Mouse (Mus musculus) hindbrain, embryonic 11.5 days (tissue): Measurements from ENCODE around the gene Sh3glb1. TPM values are rescaled to one million over a fixed set of nuclear protein-coding genes. Genes with fewer than 3 reads are reported as not detected.

Experiments used
- ATAC-seq: fragments of 200-750 bp; cut with Nextera tagmentation; 2 replicates; pipeline ENCODE4 v1.8.0; 2017; ENCODE audit warnings: mild to moderate bottlenecking, moderate TSS enrichment, moderate library complexity; ENCODE audit not compliant: low FRiP score
- DNase-seq: peaks from one replicate; pipeline ENCODE4 v3.0.0-alpha.2; 2015; ENCODE audit warnings: low spot score
- H3K27ac ChIP-seq: fragments of 300-500 bp; sonication (generic); 2 replicates; pipeline ENCODE4 v1.5.1; 2014; ENCODE audit warnings: mild to moderate bottlenecking, low read depth, low read length
- H3K27me3 ChIP-seq: fragments of 300-500 bp; sonication (generic); 2 replicates; pipeline ENCODE4 v1.6.1; 2014; ENCODE audit warnings: mild to moderate bottlenecking, low read length, moderate library complexity, mixed read lengths; ENCODE audit not compliant: control insufficient read depth, insufficient read depth
- H3K36me3 ChIP-seq: fragments of 300-500 bp; sonication (generic); 2 replicates; pipeline ENCODE4 v1.6.1; 2014; ENCODE audit warnings: mild to moderate bottlenecking, low read length, moderate library complexity, mixed read lengths; ENCODE audit not compliant: control insufficient read depth, insufficient read depth
- H3K4me1 ChIP-seq: fragments of 300-500 bp; sonication (generic); replicated peaks from 2 replicates; pipeline ENCODE4 v1.6.1; 2014; ENCODE audit warnings: low read length, mixed read lengths; ENCODE audit not compliant: control insufficient read depth, insufficient read depth
- H3K4me2 ChIP-seq: fragments of 300-500 bp; sonication (generic); replicated peaks from 2 replicates; pipeline ENCODE4 v1.6.1; 2014; ENCODE audit warnings: mild to moderate bottlenecking, low read depth, low read length
- H3K4me3 ChIP-seq: fragments of 300-500 bp; sonication (generic); 2 replicates; pipeline ENCODE4 v1.5.1; 2014; ENCODE audit warnings: low read depth, low read length
- H3K9ac ChIP-seq: fragments of 300-500 bp; sonication (generic); 2 replicates; pipeline ENCODE4 v1.6.1; 2014; ENCODE audit warnings: low read depth, low read length
- H3K9me3 ChIP-seq: fragments of 300-500 bp; sonication (generic); 2 replicates; pipeline ENCODE4 v1.6.1; 2016; ENCODE audit warnings: low read length; ENCODE audit not compliant: control insufficient read depth
- WGBS: fragments of 180-500 bp; shearing (Covaris S2); extraction: QIAGEN DNeasy Blood & Tissue Kit; methylation state at CpG from one replicate; pipeline ENCODE4 v1.1.7; 2014; 5-methylcytosine and 5-hydroxymethylcytosine counted together
- polyA plus RNA-seq: library from polyadenylated mRNA; unstranded; fragments of >200 nt; fragmentation: Nextera tagmentation; extraction: Ambion mirVana; gene quantifications from 2 replicates; pipeline ENCODE4 v1.2.1, GENCODE M21; 2014

Sh3glb1 gene
- polyA plus RNA-seq, 1 experiment from 2014 or later: 108 TPM

GRCm38 (mm10) chr3:144669944-144670874 lies 49.9 kb downstream of the Sh3glb1 start:
- Histone ChIP-seq H3K9ac (no peak overlapping the region), H3K4me2 (no peak overlapping the region), H3K4me1 (no peaks in the 10 kb centered on the region), H3K27me3 (no peaks in the 10 kb centered on the region), H3K36me3 (no peaks in the 10 kb centered on the region), H3K27ac (no peak overlapping the region), H3K4me3 (no peak overlapping the region), H3K9me3 (no peaks in the 10 kb centered on the region)
- no peak for DNase-seq
- 60% methylated on average over 14 of the region's 14 CpGs for WGBS
- peak; percentile 56; the same call in 1 of the 2 replicates for ATAC-seq

- no peak overlapping the region for H3K4me2 ChIP-seq
- no peaks in the 10 kb centered on the region for H3K27me3 ChIP-seq
- H3K9me3 ChIP-seq: no peaks in the 10 kb centered on the region
- no peak overlapping the region for H3K9ac ChIP-seq
- H3K4me3 ChIP-seq: no peak overlapping the region
- H3K4me1 ChIP-seq: no peaks in the 10 kb centered on the region
- WGBS: 80% methylated on average over 11 of the region's 11 CpGs
- H3K36me3 ChIP-seq: no peaks in the 10 kb centered on the region
- ATAC-seq (no peak), DNase-seq (no peak)
- no peak overlapping the region for H3K27ac ChIP-seq
Observed at GRCm38 (mm10) chr3:144669457-144669864, 50.7 kb downstream of the Sh3glb1 start.

- no peak for DNase-seq
- no peak overlapping the region for H3K27ac ChIP-seq
- H3K27me3 ChIP-seq: no peaks in the 10 kb centered on the region
- no peaks in the 10 kb centered on the region for H3K4me1 ChIP-seq
- no peak overlapping the region for H3K9ac ChIP-seq
- no peak for ATAC-seq
- WGBS: 56% methylated on average over 2 of the region's 2 CpGs
- no peak overlapping the region for H3K4me3 ChIP-seq
- no peak overlapping the region for H3K4me2 ChIP-seq
- H3K36me3 ChIP-seq: no peaks in the 10 kb centered on the region
- H3K9me3 ChIP-seq: no peaks in the 10 kb centered on the region
Observed at GRCm38 (mm10) chr3:144668949-144669348, 51.2 kb downstream of the Sh3glb1 start.

GRCm38 (mm10) chr3:144668039-144668438 lies 52.1 kb downstream of the Sh3glb1 start:
- no peaks in the 10 kb centered on the region for H3K9me3 ChIP-seq
- no peak overlapping the region for H3K4me2 ChIP-seq
- WGBS: 93% methylated on average over 9 of the region's 9 CpGs
- ATAC-seq: no peak
- H3K27ac ChIP-seq: no peak overlapping the region
- no peaks in the 10 kb centered on the region for H3K27me3 ChIP-seq
- no peak overlapping the region for H3K4me3 ChIP-seq
- H3K4me1 ChIP-seq: no peaks in the 10 kb centered on the region
- H3K9ac ChIP-seq: no peak overlapping the region
- DNase-seq: no peak
- no peaks in the 10 kb centered on the region for H3K36me3 ChIP-seq

- Histone ChIP-seq H3K27ac (no peak overlapping the region), H3K4me2 (no peak overlapping the region), H3K36me3 (no peaks in the 10 kb centered on the region), H3K27me3 (no peaks in the 10 kb centered on the region), H3K9me3 (no peaks in the 10 kb centered on the region), H3K9ac (no peak overlapping the region), H3K4me1 (no peaks in the 10 kb centered on the region), H3K4me3 (no peak overlapping the region)
- 53% methylated on average over 22 of the region's 22 CpGs for WGBS
- ATAC-seq: peak; percentile 56
- peak; percentile 25 for DNase-seq
Observed at GRCm38 (mm10) chr3:144664363-144665299, 55.5 kb downstream of the Sh3glb1 start.

GRCm38 (mm10) chr3:144663415-144664093 lies 56.6 kb downstream of the Sh3glb1 start:
- Histone ChIP-seq H3K36me3 (no peaks in the 10 kb centered on the region), H3K27me3 (no peaks in the 10 kb centered on the region), H3K4me2 (no peak overlapping the region), H3K27ac (no peak overlapping the region), H3K9ac (no peak overlapping the region), H3K9me3 (no peaks in the 10 kb centered on the region), H3K4me1 (no peaks in the 10 kb centered on the region), H3K4me3 (no peak overlapping the region)
- no peak for ATAC-seq
- no peak for DNase-seq
- 95% methylated on average over 7 of the region's 7 CpGs for WGBS

GRCm38 (mm10) chr3:144662215-144662852 lies 57.8 kb downstream of the Sh3glb1 start:
- DNase-seq: no peak
- H3K9ac ChIP-seq: no peak overlapping the region
- H3K9me3 ChIP-seq: no peaks in the 10 kb centered on the region
- H3K27me3 ChIP-seq: no peaks in the 10 kb centered on the region
- H3K27ac ChIP-seq: no peak overlapping the region
- 88% methylated on average over 8 of the region's 8 CpGs for WGBS
- H3K36me3 ChIP-seq: no peaks in the 10 kb centered on the region
- H3K4me2 ChIP-seq: no peak overlapping the region
- H3K4me1 ChIP-seq: no peaks in the 10 kb centered on the region
- H3K4me3 ChIP-seq: no peak overlapping the region
- no peak for ATAC-seq

- Histone ChIP-seq H3K9ac (no peak overlapping the region), H3K4me3 (no peak overlapping the region), H3K9me3 (no peaks in the 10 kb centered on the region), H3K4me1 (no peaks in the 10 kb centered on the region), H3K36me3 (no peaks in the 10 kb centered on the region), H3K4me2 (no peak overlapping the region), H3K27ac (no peak overlapping the region), H3K27me3 (no peaks in the 10 kb centered on the region)
- DNase-seq: no peak
- no peak for ATAC-seq
- WGBS: 85% methylated on average over 3 of the region's 3 CpGs
Observed at GRCm38 (mm10) chr3:144661439-144661838, 58.7 kb downstream of the Sh3glb1 start.
